Mouse (Mus musculus) spleen, adult 2 months (tissue): ENCODE measurements around the gene Olfr110.
"Not testable (repeated sequence)": the region's sequence is repeated elsewhere in the genome, so short reads cannot be mapped to it uniquely, and the experiment has no call there.

Source experiments
- CTCF ChIP-seq: fragments of 200-500 bp; IDR thresholded peaks from 2 replicates; pipeline ENCODE4 v1.5.1; 2011; ENCODE audit warnings: mild to moderate bottlenecking, inconsistent platforms; ENCODE audit not compliant: insufficient read depth, insufficient read length, insufficient replicate concordance; ENCODE audit errors: extremely low read depth
- POLR2A ChIP-seq: fragments of 200-500 bp; IDR thresholded peaks from 2 replicates; pipeline ENCODE4 v1.6.1; 2011; ENCODE audit warnings: low read depth, low read length, inconsistent platforms

DNA sequence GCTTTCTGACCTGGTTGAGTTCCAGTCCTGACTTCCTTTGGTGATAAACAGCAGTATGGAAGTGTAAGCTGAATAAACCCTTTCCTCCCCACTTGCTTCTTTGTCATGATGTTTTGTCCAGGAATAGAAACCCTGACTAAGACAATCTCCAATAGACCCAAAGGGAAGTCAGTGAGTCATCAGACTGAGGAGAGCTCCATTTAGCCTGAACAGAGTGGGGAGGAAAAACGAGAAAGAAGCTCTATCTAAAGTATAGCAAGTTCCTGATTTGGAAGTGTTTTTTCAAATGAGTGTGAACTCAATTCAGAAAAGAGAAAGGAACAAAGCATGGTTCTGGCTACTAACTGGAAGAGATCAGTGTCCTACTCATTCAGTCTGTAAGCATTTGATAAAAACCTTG is 46.1 kb downstream of the Olfr110 start:
- TF ChIP-seq POLR2A, CTCF: not testable (repeated sequence)
